Mouse (Mus musculus) heart, postnatal 0 days (tissue): Measurements from ENCODE around the gene Slc29a1. TPM values are rescaled to one million over a fixed set of nuclear protein-coding genes. Genes with fewer than 3 reads are reported as not detected.

Experiments used
- ATAC-seq: fragments of 200-750 bp; cut with Nextera tagmentation; 2 replicates; pipeline ENCODE4 v1.8.0; 2017; ENCODE audit warnings: low read depth, moderate number of reproducible peaks, moderate library complexity; ENCODE audit not compliant: insufficient read depth
- DNase-seq: peaks from one replicate; pipeline ENCODE4 v3.0.0-alpha.2; 2016; ENCODE audit warnings: low spot score
- H3K27ac ChIP-seq: fragments of 300-500 bp; sonication (generic); 2 replicates; pipeline ENCODE4 v1.5.1; 2014; ENCODE audit warnings: low read depth, mild to moderate bottlenecking
- H3K27me3 ChIP-seq: fragments of 300-500 bp; sonication (generic); 2 replicates; pipeline ENCODE4 v1.6.1; 2014; ENCODE audit warnings: low read length, mixed read lengths; ENCODE audit not compliant: control insufficient read depth, insufficient read depth
- H3K36me3 ChIP-seq: fragments of 300-500 bp; sonication (generic); replicated peaks from 2 replicates; pipeline ENCODE4 v1.6.1; 2014; ENCODE audit warnings: low read length, mixed read lengths; ENCODE audit not compliant: control insufficient read depth, insufficient read depth
- H3K4me1 ChIP-seq: fragments of 300-500 bp; sonication (generic); 2 replicates; pipeline ENCODE4 v1.6.1; 2014; ENCODE audit warnings: antibody characterized with exemption; ENCODE audit not compliant: control insufficient read depth, insufficient read depth
- H3K4me2 ChIP-seq: fragments of 300-500 bp; sonication (generic); 2 replicates; pipeline ENCODE4 v1.6.1; 2014; ENCODE audit warnings: low read depth, mild to moderate bottlenecking, low read length, moderate library complexity
- H3K4me3 ChIP-seq: fragments of 300-500 bp; sonication (generic); 2 replicates; pipeline ENCODE4 v1.5.1; 2014; ENCODE audit warnings: low read depth, low read length
- H3K9ac ChIP-seq: fragments of 300-500 bp; sonication (generic); replicated peaks from 2 replicates; pipeline ENCODE4 v1.6.1; 2014; ENCODE audit warnings: low read depth, low read length, mixed read lengths
- H3K9me3 ChIP-seq: fragments of 300-500 bp; sonication (generic); replicated peaks from 2 replicates; pipeline ENCODE4 v1.6.1; 2016; ENCODE audit warnings: low read length; ENCODE audit not compliant: control insufficient read depth
- CTCF ChIP-seq: IDR thresholded peaks from 2 replicates; pipeline ENCODE4 v1.5.1; 2016; ENCODE audit warnings: antibody characterized with exemption, control low read depth, low read depth
- EP300 ChIP-seq: IDR thresholded peaks from 2 replicates; pipeline ENCODE4 v1.6.1; 2016; ENCODE audit warnings: antibody characterized with exemption, low read depth
- WGBS: fragments of 180-500 bp; shearing (Covaris S2); extraction: QIAGEN DNeasy Blood & Tissue Kit; methylation state at CpG from one replicate; pipeline ENCODE4 v1.1.7; 2014; 5-methylcytosine and 5-hydroxymethylcytosine counted together
- polyA plus RNA-seq: library from polyadenylated mRNA; unstranded; fragments of >200 nt; fragmentation: Nextera tagmentation; extraction: Ambion mirVana; gene quantifications from 2 replicates; pipeline ENCODE4 v1.2.1, GENCODE M21; 2015
- total RNA-seq: library from RNA; depleted of rRNA; stranded (reverse); fragments of >200 nt; gene quantifications from 2 replicates; pipeline ENCODE4 v1.2.3, GENCODE M21; 2014; ENCODE audit warnings: low replicate concordance

The Slc29a1 gene
- total and polyA plus RNA-seq, 2 experiments from 2014 or later: 107 to 236 TPM

GRCm38 (mm10) chr17:45551816-45552451 lies 47.5 kb downstream of the Slc29a1 start:
- WGBS: 4% methylated on average over 8 of the region's 8 CpGs
- Histone ChIP-seq H3K36me3 (no peaks in the 10 kb centered on the region), H3K27me3 (peaks cover 52% of the 10 kb centered on the region), H3K9me3 (no peaks in the 10 kb centered on the region), H3K27ac (no peak overlapping the region), H3K4me3 (no peak overlapping the region), H3K9ac (no peak overlapping the region), H3K4me2 (no peak overlapping the region), H3K4me1 (peaks cover 16% of the 10 kb centered on the region; the same call in 1 of the 2 replicates)
- DNase-seq (peak; percentile 68), ATAC-seq (peak; percentile 52; the same call in 1 of the 2 replicates)
- TF ChIP-seq EP300: no peak
- peak; percentile 88 for TF ChIP-seq CTCF

- WGBS: 63% methylated on average over 7 of the region's 7 CpGs
- Histone ChIP-seq H3K4me2 (no peak overlapping the region), H3K4me3 (no peak overlapping the region), H3K27me3 (peaks cover 52% of the 10 kb centered on the region), H3K9me3 (no peaks in the 10 kb centered on the region), H3K4me1 (peaks cover 16% of the 10 kb centered on the region; the same call in 1 of the 2 replicates), H3K27ac (no peak overlapping the region), H3K36me3 (no peaks in the 10 kb centered on the region), H3K9ac (no peak overlapping the region)
- TF ChIP-seq EP300 (no peak), CTCF (no peak)
- ATAC-seq: no peak
- no peak for DNase-seq
Measured at GRCm38 (mm10) chr17:45551249-45551796, 48.1 kb downstream of the Slc29a1 start.

GRCm38 (mm10) chr17:45550253-45550652 lies 49.2 kb downstream of the Slc29a1 start:
- no peak overlapping the region for H3K4me3 ChIP-seq
- no peak for ATAC-seq
- H3K9me3 ChIP-seq: no peaks in the 10 kb centered on the region
- peak overlapping the region; percentile 99; the same call in 1 of the 2 replicates for H3K4me2 ChIP-seq
- no peak overlapping the region for H3K27ac ChIP-seq
- no peak for DNase-seq
- H3K9ac ChIP-seq: no peak overlapping the region
- peaks cover 63% of the 10 kb centered on the region for H3K27me3 ChIP-seq
- TF ChIP-seq EP300: no peak
- no peak for TF ChIP-seq CTCF
- WGBS: 36% methylated on average over 5 of the region's 5 CpGs
- peaks cover 16% of the 10 kb centered on the region for H3K4me1 ChIP-seq
- no peaks in the 10 kb centered on the region for H3K36me3 ChIP-seq

- H3K9me3 ChIP-seq: no peaks in the 10 kb centered on the region
- DNase-seq (no peak), ATAC-seq (no peak)
- 2% methylated on average over 11 of the region's 29 CpGs for WGBS
- H3K4me2 ChIP-seq: peak within 1 kb of the TSS; percentile 99
- H3K27ac ChIP-seq: no peak within 1 kb of the TSS
- H3K36me3 ChIP-seq: no peaks in the 10 kb centered on the region
- peaks cover 69% of the 10 kb centered on the region for H3K27me3 ChIP-seq
- H3K9ac ChIP-seq: peak within 1 kb of the TSS; percentile 50
- H3K4me3 ChIP-seq: peak within 1 kb of the TSS; percentile 62
- TF ChIP-seq EP300 (no peak), CTCF (no peak)
- peaks cover 22% of the 10 kb centered on the region for H3K4me1 ChIP-seq
Measured at GRCm38 (mm10) chr17:45549617-45550181, 49.7 kb downstream of the Slc29a1 start, which contains the start of gene Tmem151b. TSS of gene Tmem151b (minus strand) at chr17:45549677.

- H3K27ac ChIP-seq: no peak overlapping the region
- H3K36me3 ChIP-seq: no peaks in the 10 kb centered on the region
- 5% methylated on average over 49 of the region's 68 CpGs for WGBS
- H3K4me1 ChIP-seq: peaks cover 25% of the 10 kb centered on the region
- peaks cover 77% of the 10 kb centered on the region for H3K27me3 ChIP-seq
- H3K4me3 ChIP-seq: peak overlapping the region; percentile 62
- ATAC-seq (no peak; the same call in 1 of the 2 replicates), DNase-seq (no peak)
- TF ChIP-seq CTCF: peak; percentile 9; the same call in 1 of the 2 replicates
- TF ChIP-seq EP300: no peak
- peak overlapping the region; percentile 99 for H3K4me2 ChIP-seq
- no peaks in the 10 kb centered on the region for H3K9me3 ChIP-seq
- peak overlapping the region; percentile 50 for H3K9ac ChIP-seq
Measured at GRCm38 (mm10) chr17:45548541-45549512, 50.6 kb downstream of the Slc29a1 start.
